Mouse (Mus musculus) bone marrow, adult 2 months (tissue): ENCODE results near the gene Caln1.

Experiments used
- CTCF ChIP-seq: fragments of 200-500 bp; IDR thresholded peaks from 2 replicates; pipeline ENCODE4 v1.5.1; 2011; ENCODE audit warnings: low read length, control low read depth; ENCODE audit not compliant: control insufficient read depth, insufficient read depth
- POLR2A ChIP-seq: fragments of 200-500 bp; IDR thresholded peaks from 2 replicates; pipeline ENCODE4 v1.6.1; 2011; ENCODE audit warnings: low read depth, mild to moderate bottlenecking, control low read depth, low read length, borderline replicate concordance; ENCODE audit not compliant: control insufficient read depth

DNA sequence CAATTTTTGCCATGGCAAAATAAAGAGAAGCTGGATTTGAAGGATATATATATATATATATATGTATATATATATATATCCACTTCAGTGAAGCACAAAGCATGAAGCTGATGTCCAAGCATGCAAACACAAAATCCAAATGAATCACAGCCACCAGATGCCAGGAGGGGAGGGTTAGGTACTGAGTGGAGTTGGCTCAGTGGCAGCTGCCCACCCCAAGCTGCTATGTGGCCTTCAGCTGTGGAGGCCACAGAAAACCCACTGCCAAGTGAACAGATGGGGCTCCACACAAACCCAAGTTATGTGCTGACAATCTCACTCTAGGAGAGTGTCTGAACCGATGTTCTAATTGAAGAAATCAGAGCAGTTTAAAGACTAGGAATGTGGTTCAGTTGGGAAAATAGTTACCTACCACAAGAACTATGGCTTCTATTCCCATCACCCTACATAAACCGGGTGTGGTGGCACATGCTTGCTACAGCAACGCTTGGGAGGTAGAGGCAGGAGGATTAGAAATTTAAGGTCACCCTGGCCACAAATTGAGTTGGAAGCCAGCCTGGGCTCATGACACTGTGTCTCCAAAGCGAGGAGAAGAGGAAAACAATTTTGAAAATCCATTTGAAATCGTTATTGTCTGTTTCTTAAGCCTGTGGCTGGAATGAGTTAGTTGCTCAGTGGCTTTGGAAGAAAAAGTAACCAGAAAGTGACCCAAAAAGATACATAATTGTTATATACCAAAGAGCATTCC, 316.8 kb downstream of the Caln1 start:
- TF ChIP-seq POLR2A (no peak), CTCF (no peak)
